Mouse (Mus musculus): Measurements from ENCODE around the gene Pitpnc1.

DNA sequence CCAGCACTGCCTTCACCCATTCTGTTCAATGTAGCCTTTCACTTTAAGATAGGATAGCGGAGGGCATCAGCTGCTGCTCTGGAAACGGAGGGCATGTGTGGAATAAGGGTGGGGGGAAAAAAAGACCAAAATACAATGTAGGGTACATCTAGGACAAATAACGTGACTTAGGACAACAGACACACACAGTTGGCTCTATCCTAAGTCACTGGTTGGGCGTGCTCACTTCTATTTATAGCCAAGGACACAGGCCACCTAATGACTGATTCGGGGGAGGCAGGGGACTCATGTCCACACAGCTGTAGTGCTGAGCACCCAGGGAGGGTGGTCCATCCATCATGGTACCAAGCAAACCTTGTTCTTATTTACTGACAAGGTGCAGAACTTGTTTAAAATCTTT, 245.2 kb downstream of the Pitpnc1 start:
- TF ChIP-seq CTCF (conservative IDR thresholded peaks at IDR 0.05; ENCODE audit: insufficient read depth, insufficient read length, low read depth, low read length) (no peak), POLR2A (IDR thresholded peaks at IDR 0.05; ENCODE audit: low read depth, low read length) (no peak)
